Mouse (Mus musculus) lung, postnatal 4 days (tissue): ENCODE results near the gene Gm4513.
"Not testable (repeated sequence)": the region's sequence is repeated elsewhere in the genome, so short reads cannot be mapped to it uniquely, and the experiment has no call there.

ENCODE experiments used
- DNase-seq, 2 experiments: peaks; one replicate each; pipeline ENCODE4 v3.0.0; 2021

Gene Gm4513

GRCm38 (mm10) chr7:20598921-20599320, at the start of gene Gm4513:
Gene Gm4513, minus strand, starts transcription at chr7:20599021.
- DNase-seq: not testable (repeated sequence)

DNA sequence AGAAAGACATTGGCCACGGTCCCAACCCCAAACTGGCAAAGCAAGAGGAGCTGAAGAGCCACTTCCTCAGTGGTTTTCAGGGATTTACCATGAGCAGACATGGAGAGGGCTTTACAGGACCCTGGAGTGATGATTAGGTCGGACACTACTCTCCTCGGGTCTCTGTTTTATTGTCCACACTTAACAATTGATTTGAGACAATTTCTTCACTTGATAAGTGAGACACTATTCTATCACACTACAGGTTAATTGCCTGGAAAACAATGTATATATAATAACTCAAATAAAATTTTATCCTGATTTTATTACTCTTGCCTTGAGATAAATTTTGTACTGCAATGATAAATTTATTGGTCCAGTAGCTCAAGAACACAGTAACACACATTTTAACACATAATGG, 22.7 kb downstream of the Gm4513 start, which contains the start of gene Gm4141:
Gene Gm4141 (minus strand): TSS at position 101 of the 400 bp plus-strand sequence.
- not testable (repeated sequence) for DNase-seq

GRCm38 (mm10) chr7:20545657-20546056, 53.2 kb downstream of the Gm4513 start, which contains the start of gene Gm5726:
Gene Gm5726, minus strand, starts transcription at chr7:20545757.
- not testable (repeated sequence) for DNase-seq
